Mouse (Mus musculus) layer of hippocampus, adult 18-20 months (tissue): ENCODE results near the gene Taf9. TPM values are rescaled to one million over a fixed set of nuclear protein-coding genes. Genes with fewer than 3 reads are reported as not detected.

Source experiments
- DNase-seq, 2 experiments: peaks; one replicate each; pipeline ENCODE4 v3.0.0; 2022; ENCODE audit warnings: low spot score in 2 of 2
- long read RNA-seq: library from polyadenylated mRNA; stranded (forward); transcript quantifications from one replicate; pipeline ENCODE4 v2.0.0, GENCODE M21; 2021
- total RNA-seq, 2 experiments: library from RNA; stranded (reverse); gene quantifications; 2 replicates each; pipeline ENCODE4 v1.2.3; 2021

Gene Taf9
- 10 to 100 TPM; 21.9 to 24.9 TPM for total RNA-seq
- long read RNA-seq, partial matches to known transcripts: 0 of 11 reads
- long read RNA-seq, other reads (novel, unspliced or antisense): 0 of 11 reads

DNA sequence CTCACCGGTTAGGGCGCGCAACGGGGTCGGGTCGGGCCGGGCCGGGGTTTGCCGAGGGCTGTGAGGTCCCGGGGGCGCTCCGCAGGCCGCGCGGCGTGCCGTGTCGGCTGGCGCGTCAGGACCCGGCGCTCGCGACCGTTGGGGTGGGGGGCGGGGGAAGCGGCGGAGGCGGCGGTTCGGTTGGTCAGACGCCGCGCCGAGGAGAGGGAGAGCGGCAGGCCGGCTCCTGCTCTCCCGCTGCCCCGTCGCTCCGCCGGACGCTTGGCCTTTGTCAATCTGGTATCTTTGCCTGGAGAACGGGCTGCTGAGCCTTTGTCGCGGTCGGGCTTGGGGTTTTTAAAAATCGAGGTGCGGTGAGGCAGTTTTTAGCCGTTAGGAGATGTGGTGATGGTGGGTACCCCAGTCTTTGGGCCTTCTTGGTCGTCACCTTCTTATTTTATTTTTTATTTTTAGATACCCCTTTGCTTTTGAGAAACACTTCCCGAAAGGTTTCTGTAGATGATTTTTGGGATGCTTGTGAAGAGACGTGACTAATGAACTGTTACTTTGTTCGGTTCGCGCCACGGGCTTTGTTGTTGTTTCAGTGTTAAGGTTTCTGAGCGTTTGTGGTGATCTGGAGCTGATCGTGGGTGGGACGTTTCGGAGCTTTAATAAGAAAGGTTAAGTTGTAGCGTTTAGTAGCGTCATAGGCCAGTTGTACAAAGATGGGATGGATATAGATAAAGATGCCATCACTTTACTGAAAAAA lies at the start of gene Taf9:
Taf9 (plus strand) TSS at position 141 of the 748 bp plus-strand sequence.
- DNase-seq: no peak

DNA sequence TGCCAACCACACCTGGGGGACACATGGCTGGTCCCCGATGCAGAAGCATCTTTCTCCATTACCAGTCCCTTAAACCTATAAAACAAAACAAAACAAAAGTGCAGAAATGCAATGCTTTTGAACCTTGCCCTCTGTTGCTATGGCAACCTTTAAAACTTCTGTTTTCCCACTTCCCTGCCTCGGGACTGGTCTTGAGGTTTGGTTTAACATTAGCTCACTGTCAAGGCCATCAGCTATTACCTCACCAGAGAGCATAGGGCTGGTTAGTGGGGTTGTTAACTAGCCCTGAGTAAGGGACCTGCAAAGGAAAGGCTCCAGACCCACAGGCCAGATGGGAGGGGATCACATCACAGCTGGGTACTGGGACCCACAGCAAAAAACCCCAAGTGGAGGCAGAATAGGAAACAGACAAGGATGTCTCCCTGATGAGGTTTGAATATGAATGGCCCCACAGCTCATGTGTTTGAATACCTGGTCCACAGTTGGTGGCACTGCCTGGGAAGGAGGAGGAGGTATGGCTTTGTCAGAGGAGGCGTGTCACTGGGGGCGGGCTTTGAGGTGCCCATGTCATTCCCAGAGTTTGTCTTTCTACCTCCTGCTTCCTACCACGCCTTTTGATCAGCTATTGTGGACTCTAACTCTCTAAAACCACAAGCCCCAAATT lies 49.0 kb upstream of the Taf9 start:
- DNase-seq: no peak

GRCm38 (mm10) chr13:100603031-100603737 lies 48.2 kb upstream of the Taf9 start:
- DNase-seq: no peak

- no peak for DNase-seq
These were observed 47.7 kb upstream of the Taf9 start for GRCm38 (mm10) chr13:100603738-100604095.

DNA sequence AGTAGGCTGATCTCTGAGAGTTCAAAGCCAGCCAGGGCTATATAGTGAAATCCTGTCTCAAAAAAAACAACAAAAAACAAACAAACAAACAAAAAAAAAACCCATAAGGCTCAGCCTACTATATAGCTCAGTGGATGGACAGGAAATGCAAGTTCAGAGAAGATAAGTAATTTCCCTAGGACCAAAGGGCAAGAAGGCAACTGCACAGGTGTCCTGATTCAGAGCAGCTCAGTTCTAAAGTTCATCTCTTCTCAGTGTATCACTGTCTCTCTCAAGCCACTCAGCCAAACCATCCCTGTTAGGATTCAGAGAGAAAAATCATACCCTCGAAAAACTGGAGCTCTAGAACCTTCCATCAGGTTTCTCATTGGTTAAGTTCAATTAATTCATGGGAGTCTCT lies 45.5 kb upstream of the Taf9 start:
- DNase-seq: no peak

DNA sequence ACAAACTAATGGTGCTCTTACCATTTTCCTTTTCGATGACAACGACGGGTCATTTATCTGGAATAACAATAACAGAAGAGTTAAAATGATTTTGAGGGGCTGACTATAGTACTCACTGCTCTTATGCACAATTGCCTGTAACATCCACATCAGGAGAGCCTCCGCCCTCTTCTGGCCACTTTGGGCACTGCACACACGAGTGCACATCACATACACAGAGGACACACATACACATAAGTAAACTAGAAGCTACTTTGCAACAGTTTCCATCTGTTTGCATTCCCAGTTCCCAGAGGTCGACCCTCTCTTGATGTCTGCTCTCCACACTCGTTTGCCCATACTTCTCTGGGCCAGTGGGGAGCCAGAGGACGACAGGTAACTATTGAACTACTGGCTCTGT lies 43.6 kb upstream of the Taf9 start:
- DNase-seq: no peak

GRCm38 (mm10) chr13:100611266-100611665 lies 40.1 kb upstream of the Taf9 start:
- DNase-seq: no peak

DNA sequence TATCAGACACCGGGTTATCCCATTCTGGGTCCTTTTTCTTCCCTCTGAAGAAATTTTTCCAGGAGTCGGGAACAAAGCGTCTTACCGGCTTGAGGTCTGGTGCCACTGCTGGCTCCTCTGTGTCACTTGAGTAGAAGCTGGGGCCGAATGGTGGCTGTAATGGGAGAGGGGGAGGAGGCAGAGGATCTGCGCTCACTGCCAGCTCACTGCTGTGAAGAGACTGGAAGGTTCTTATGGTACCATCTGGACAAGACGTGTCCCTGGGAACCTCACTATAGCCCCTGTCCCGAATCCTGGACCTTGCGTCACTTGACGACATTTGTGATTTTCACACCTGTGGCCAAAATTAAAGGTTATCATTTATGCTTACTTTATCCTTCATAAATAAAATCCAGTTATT lies 39.1 kb upstream of the Taf9 start:
- no peak for DNase-seq

GRCm38 (mm10) chr13:100612903-100613302 lies 38.5 kb upstream of the Taf9 start:
- DNase-seq: no peak

DNA sequence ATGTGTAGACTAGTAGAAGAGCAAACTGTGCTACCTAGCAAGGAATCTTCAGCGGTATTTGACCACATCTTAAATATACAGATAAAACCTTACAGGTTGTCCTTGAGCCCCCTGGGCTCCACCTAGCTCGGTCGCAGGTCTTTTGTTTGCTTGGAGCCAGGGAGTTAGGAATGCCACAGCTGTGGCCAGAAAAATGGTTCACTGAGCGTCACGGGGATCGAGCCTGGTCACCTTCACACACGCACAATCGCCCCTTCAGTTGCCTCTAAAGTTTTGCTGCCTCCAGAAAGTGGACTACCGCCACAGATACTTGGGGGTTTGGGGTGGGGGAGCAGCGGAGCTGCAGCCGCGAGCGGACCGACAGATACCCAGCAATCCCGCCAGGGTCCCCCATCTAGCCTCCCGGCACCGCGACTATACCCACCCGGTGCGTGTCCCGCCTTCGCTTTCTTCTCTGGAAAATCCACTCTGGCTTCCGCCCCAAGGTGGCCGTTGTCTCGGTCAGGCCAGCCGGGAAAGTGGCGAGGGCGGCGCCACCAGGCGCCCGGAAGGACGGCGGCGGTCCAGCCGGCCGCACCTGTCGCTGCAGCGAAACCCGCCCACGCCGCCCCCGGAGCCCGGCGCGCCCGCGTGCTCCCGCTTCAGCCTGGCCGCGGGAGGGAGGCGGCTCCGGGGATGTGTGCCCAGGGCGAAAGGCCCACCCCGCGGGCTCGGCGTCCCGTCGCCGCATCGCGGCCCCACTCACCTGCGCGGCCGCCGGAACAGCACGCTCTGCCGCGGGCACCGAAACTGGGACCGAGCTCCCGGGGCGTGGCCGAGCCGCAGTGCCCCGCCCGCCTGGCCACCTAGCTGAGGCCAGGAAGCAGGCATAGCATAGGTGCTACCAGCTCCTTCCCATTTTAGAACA lies 34.9 kb upstream of the Taf9 start, which contains the start of gene Marveld2:
Marveld2 (minus strand) TSS at position 791 of the 907 bp plus-strand sequence.
- DNase-seq: peak in 1 of 2 experiments; percentile 25

GRCm38 (mm10) chr13:100617583-100617982 lies 33.8 kb upstream of the Taf9 start:
- DNase-seq: no peak

DNA sequence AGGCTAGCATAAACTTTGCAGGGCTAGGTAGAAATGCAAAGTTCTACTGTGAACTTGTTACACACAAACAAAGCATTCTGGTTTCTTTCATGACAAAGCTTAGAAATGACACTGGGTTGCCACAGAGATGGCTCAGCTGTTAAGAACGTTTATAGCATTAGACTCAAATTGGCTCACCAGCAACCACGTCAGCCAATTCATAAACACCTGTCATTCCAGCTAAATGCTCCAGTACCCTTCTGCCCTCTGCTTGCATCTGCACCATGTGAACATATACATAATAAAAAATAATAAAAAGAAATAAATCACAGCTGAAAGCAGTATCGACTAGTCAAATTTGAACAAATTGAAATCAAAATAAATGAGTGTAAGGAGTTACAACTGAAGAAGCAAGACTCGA lies 29.1 kb upstream of the Taf9 start:
- no peak for DNase-seq

DNA sequence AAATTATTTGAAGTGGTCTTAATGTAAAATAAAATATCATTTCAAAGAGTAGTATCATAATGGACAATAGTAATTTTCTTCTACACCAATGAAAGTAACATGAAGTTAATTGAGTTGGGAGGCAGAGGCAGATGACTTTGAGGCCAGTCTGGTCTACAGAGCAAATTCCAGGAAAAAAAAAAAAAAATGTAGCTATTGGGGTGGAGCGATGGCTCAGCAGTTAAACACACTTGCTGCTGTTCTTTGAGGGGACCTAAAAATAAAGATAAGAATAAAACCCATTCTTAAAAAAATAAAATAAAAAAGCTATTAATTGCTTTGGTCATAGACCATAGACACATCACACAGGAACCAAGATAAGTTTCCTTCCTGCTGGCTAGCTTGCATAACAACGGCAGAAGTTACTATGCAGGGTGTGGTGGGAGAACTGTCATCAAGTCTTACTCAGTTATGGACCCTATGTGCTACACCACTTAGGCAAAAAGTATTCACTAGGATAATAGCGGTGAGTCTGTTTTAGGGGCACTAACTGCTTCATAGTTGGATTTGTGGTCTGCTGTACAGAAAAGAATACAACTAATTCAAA lies 17.2 kb upstream of the Taf9 start:
- DNase-seq: no peak

- no peak for DNase-seq
These were observed 8.7 kb upstream of the Taf9 start for GRCm38 (mm10) chr13:100642471-100643209.

GRCm38 (mm10) chr13:100648223-100648622 lies 3.2 kb upstream of the Taf9 start:
- DNase-seq: no peak

DNA sequence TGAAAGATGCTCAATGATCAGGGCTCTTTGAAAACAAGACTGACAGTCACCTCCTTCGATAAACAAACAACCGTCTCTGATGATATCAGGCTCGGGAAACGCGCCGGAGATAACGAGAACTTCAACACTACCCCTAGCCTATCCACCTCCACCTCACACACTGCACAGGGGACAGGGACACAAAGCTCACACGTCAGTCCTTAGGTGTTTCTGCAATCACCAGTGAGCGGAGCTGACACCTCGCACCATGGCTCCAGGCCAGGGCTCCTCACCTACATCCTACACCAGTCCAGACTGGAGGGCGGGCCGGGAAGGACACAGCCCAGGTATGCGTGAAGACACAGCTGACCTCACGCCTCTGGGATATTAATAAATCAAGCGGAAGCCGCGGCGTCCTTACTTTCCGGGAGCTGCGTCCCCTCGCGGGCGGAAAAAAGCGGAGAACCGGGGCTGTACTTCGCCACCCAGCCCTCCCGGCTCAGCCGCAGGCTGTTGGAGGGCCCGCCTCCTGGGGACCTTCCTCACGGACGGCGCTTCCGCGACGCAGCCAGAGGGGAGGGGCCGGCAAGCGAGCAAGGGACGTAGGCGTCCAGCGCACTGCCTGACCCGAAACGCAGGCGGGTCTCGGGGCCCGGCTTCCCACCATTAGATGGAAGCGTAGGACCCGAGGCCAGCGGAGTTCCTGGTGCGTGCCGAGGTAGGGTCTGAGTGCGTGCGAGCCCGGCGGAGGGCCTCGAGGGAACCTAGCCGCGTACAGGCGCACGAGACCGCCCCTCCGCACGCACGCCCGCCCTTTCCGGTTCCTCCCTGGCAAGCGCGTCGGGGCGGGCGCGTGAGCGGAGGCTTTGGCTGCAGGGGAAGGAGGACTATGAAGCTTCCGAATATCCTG lies 585 bp upstream of the Taf9 start, which contains the start of the genes Ak6 and Rad17:
Ak6 (plus strand) TSS at position 430 of the 889 bp plus-strand sequence.
Rad17 (minus strand) TSS at position 502 of the 889 bp plus-strand sequence.
- DNase-seq: peak; percentile 92 to 96

GRCm38 (mm10) chr13:100658091-100658490 lies 6.7 kb downstream of the Taf9 start:
- no peak for DNase-seq

GRCm38 (mm10) chr13:100659864-100660456 lies 8.6 kb downstream of the Taf9 start:
- DNase-seq: peak in 1 of 2 experiments; percentile 57
